Mouse (Mus musculus) forebrain, postnatal 0 days (tissue): ENCODE measurements around the gene Prim2. TPM values are rescaled to one million over a fixed set of nuclear protein-coding genes. Genes with fewer than 3 reads are reported as not detected.
A peak's percentile ranks its signal among the peaks of the same experiment; 100 is the strongest.

Experiments
- ATAC-seq: fragments of 200-750 bp; cut with Nextera tagmentation; 2 replicates; pipeline ENCODE4 v1.8.0; 2017; ENCODE audit warnings: mild to moderate bottlenecking, moderate library complexity
- DNase-seq: peaks from one replicate; pipeline ENCODE4 v3.0.0-alpha.2; 2015
- H3K27ac ChIP-seq: fragments of 300-500 bp; sonication (generic); 2 replicates; pipeline ENCODE4 v1.5.1; 2014; ENCODE audit warnings: low read depth, mild to moderate bottlenecking, antibody characterized with exemption, low read length, moderate library complexity, mixed read lengths
- H3K27me3 ChIP-seq: fragments of 300-500 bp; sonication (generic); 2 replicates; pipeline ENCODE4 v1.6.1; 2014; ENCODE audit warnings: mild to moderate bottlenecking, low read length, mixed read lengths; ENCODE audit not compliant: insufficient read depth
- H3K36me3 ChIP-seq: fragments of 300-500 bp; sonication (generic); 2 replicates; pipeline ENCODE4 v1.6.1; 2014; ENCODE audit warnings: mild to moderate bottlenecking, moderate library complexity; ENCODE audit not compliant: insufficient read depth
- H3K4me1 ChIP-seq: fragments of 300-500 bp; sonication (generic); 2 replicates; pipeline ENCODE4 v1.6.1; 2014; ENCODE audit warnings: antibody characterized with exemption; ENCODE audit not compliant: insufficient read depth
- H3K4me2 ChIP-seq: fragments of 300-500 bp; sonication (generic); 2 replicates; pipeline ENCODE4 v1.6.1; 2014; ENCODE audit warnings: low read depth, mild to moderate bottlenecking, moderate library complexity
- H3K4me3 ChIP-seq: fragments of 300-500 bp; sonication (generic); 2 replicates; pipeline ENCODE4 v1.5.1; 2014; ENCODE audit warnings: low read depth, low read length, mixed read lengths
- H3K9ac ChIP-seq: fragments of 300-500 bp; sonication (generic); 2 replicates; pipeline ENCODE4 v1.6.1; 2014; ENCODE audit warnings: mild to moderate bottlenecking
- H3K9me3 ChIP-seq: fragments of 300-500 bp; sonication (generic); 2 replicates; pipeline ENCODE4 v1.6.1; 2016; ENCODE audit warnings: low read length
- CTCF ChIP-seq: sonication (generic); IDR thresholded peaks from 2 replicates; pipeline ENCODE4 v1.5.1; 2016; ENCODE audit warnings: antibody characterized with exemption, control low read depth, low read depth
- WGBS: fragments of 180-500 bp; shearing (Covaris S2); extraction: QIAGEN DNeasy Blood & Tissue Kit; methylation state at CpG from one replicate; pipeline ENCODE4 v1.1.7; 2014; 5-methylcytosine and 5-hydroxymethylcytosine counted together
- polyA plus RNA-seq: library from polyadenylated mRNA; unstranded; fragments of >200 nt; fragmentation: Nextera tagmentation; extraction: Ambion mirVana; gene quantifications from 2 replicates; pipeline ENCODE4 v1.2.1, GENCODE M21; 2015
- total RNA-seq: library from RNA; depleted of rRNA; stranded (reverse); fragments of >200 nt; gene quantifications from 2 replicates; pipeline ENCODE4 v1.2.3, GENCODE M21; 2014

The Prim2 gene
- total and polyA plus RNA-seq, 2 experiments from 2014 or later, result 18.3 to 26.9 TPM

DNA sequence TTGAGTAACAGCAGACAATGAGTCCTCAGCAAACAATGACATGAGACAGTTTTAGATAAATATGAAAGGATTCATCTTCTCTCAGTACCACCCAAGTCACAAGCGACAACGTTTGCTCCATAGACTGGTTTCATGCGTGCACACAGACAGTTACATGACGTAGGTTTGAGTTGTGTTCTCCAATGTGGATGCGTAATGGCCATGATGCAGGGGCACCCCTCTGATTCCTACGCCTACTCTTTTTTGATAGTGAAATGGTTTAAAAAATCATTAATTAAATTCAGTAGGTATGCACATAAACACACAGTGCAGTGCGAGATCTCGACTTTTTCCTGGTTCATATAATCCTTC is 174.4 kb downstream of the Prim2 start:
- 52% methylated on average over 8 of the region's 8 CpGs for WGBS
- H3K4me2 ChIP-seq, result no peak overlapping the region
- H3K27me3 ChIP-seq, result no peaks in the 10 kb centered on the region
- H3K9me3 ChIP-seq, result no peaks in the 10 kb centered on the region
- no peak overlapping the region for H3K9ac ChIP-seq
- DNase-seq, result no peak
- peak; percentile 44 for ATAC-seq
- peaks cover 6% of the 10 kb centered on the region; the same call in 1 of the 2 replicates for H3K4me1 ChIP-seq
- no peak overlapping the region for H3K4me3 ChIP-seq
- H3K27ac ChIP-seq, result peak overlapping the region; percentile 17; the same call in 1 of the 2 replicates
- no peaks in the 10 kb centered on the region for H3K36me3 ChIP-seq
- no peak for TF ChIP-seq CTCF

- DNase-seq, result peak; percentile 51
- whole genome bisulfite sequencing, result 8% methylated on average over 2 of the region's 2 CpGs
These were observed 174.9 kb downstream of the Prim2 start for GRCm38 (mm10) chr1:33494524-33495202.

GRCm38 (mm10) chr1:33490220-33490619 is 179.4 kb downstream of the Prim2 start:
- H3K4me3 ChIP-seq, result no peak overlapping the region
- TF ChIP-seq CTCF, result no peak
- H3K4me2 ChIP-seq, result no peak overlapping the region
- H3K27me3 ChIP-seq, result no peaks in the 10 kb centered on the region
- DNase-seq (no peak), ATAC-seq (no peak)
- peaks cover 3% of the 10 kb centered on the region; the same call in 1 of the 2 replicates for H3K4me1 ChIP-seq
- no peaks in the 10 kb centered on the region for H3K36me3 ChIP-seq
- no peaks in the 10 kb centered on the region for H3K9me3 ChIP-seq
- no peak overlapping the region for H3K27ac ChIP-seq
- H3K9ac ChIP-seq, result no peak overlapping the region
- 62% methylated on average over 6 of the region's 6 CpGs for WGBS

More at GRCm38 (mm10) chr1:33494524-33495202, 174.9 kb downstream of the Prim2 start:
- H3K4me2 ChIP-seq, result no peak overlapping the region
- peak; percentile 88 for ATAC-seq
- H3K4me3 ChIP-seq, result no peak overlapping the region
- H3K36me3 ChIP-seq, result no peaks in the 10 kb centered on the region
- no peaks in the 10 kb centered on the region for H3K27me3 ChIP-seq
- H3K9ac ChIP-seq, result no peak overlapping the region
- peak overlapping the region; percentile 17; the same call in 1 of the 2 replicates for H3K27ac ChIP-seq
- TF ChIP-seq CTCF, result no peak
- peaks cover 6% of the 10 kb centered on the region; the same call in 1 of the 2 replicates for H3K4me1 ChIP-seq
- H3K9me3 ChIP-seq, result no peaks in the 10 kb centered on the region

DNA sequence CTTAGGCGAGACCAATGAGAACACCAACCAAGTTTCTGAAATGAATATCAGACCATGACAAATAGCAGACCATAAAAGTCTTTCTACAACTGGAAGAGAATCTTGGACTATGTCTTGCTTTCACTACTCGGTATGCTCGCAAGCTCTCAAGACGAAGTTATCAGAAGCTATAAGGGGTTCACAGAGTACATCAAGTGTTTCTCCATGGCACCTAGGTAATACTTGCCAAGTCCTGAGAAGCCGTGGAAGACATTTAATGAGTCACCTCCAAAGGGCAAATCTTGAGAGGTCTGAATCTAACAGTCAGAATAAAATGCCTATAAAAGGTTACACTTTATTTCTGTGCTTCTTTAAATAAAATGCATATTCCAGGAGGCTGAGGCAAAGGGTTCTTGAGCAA is 181.2 kb downstream of the Prim2 start:
- Histone ChIP-seq H3K4me3 (no peak overlapping the region), H3K4me1 (no peaks in the 10 kb centered on the region)

DNA sequence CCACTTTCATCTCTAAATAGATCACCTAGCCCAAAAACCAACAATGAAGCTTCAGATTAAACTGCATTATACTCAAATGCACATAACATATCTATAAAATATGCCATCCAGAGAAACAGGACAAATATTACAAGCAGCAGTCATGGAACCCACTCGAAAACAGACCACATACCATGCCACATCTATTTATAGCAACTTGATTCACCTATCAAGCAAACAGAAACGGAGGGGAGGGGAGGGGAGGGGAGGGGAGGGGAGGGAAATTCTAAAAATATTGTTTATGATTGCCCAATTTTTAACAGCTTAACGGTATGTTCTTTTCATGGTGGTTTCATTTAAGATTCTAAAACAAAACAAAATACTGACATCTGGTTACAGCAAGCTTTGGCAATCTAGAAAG is 185.8 kb downstream of the Prim2 start:
- 71% methylated on average over 3 of the region's 3 CpGs for WGBS
- Histone ChIP-seq H3K27me3 (no peaks in the 10 kb centered on the region), H3K4me2 (no peak overlapping the region), H3K9ac (no peak overlapping the region), H3K27ac (no peak overlapping the region), H3K9me3 (no peaks in the 10 kb centered on the region), H3K36me3 (no peaks in the 10 kb centered on the region), H3K4me3 (no peak overlapping the region), H3K4me1 (no peaks in the 10 kb centered on the region)
- DNase-seq (no peak), ATAC-seq (no peak)
- no peak for TF ChIP-seq CTCF

More for the DNA sequence above, 181.2 kb downstream of the Prim2 start:
- ATAC-seq (no peak), DNase-seq (no peak)
- no peak overlapping the region for H3K9ac ChIP-seq
- TF ChIP-seq CTCF, result no peak
- 97% methylated on average over 5 of the region's 5 CpGs for WGBS
- H3K27me3 ChIP-seq, result no peaks in the 10 kb centered on the region
- H3K36me3 ChIP-seq, result no peaks in the 10 kb centered on the region
- no peak overlapping the region for H3K27ac ChIP-seq
- no peaks in the 10 kb centered on the region for H3K9me3 ChIP-seq
- H3K4me2 ChIP-seq, result no peak overlapping the region

- no peak overlapping the region for H3K4me2 ChIP-seq
- no peaks in the 10 kb centered on the region for H3K4me1 ChIP-seq
- no peak for DNase-seq
- no peaks in the 10 kb centered on the region for H3K27me3 ChIP-seq
- no peak overlapping the region for H3K4me3 ChIP-seq
- no peaks in the 10 kb centered on the region for H3K36me3 ChIP-seq
- no peak overlapping the region for H3K9ac ChIP-seq
- H3K9me3 ChIP-seq, result no peaks in the 10 kb centered on the region
- no peak for ATAC-seq
- WGBS, result 69% methylated on average over 7 of the region's 7 CpGs
- no peak for TF ChIP-seq CTCF
- no peak overlapping the region for H3K27ac ChIP-seq
These were observed 189.2 kb downstream of the Prim2 start for GRCm38 (mm10) chr1:33480382-33480781.

DNA sequence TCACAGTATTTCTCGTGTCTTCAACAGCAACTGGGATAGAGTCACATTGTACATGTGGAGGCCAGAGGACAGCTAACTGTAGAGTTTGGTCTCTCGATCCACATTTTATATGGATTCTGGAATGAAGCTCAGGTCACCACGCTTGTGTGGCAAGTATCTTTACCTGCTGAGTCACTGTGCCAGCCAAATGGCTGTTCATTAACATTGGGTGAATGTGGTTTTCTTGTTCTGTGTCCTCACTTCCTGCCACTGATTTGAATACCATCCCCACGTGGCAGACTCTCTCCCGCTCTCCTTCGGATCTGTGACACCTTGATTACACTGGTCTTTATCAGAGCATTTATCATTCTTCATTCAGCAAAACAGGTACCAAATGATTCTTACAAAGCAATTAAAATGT is 198.5 kb downstream of the Prim2 start:
- no peaks in the 10 kb centered on the region for H3K9me3 ChIP-seq
- no peaks in the 10 kb centered on the region for H3K4me1 ChIP-seq
- no peak overlapping the region for H3K4me3 ChIP-seq
- DNase-seq (no peak), ATAC-seq (no peak)
- no peak overlapping the region for H3K4me2 ChIP-seq
- TF ChIP-seq CTCF, result no peak
- H3K9ac ChIP-seq, result no peak overlapping the region
- H3K36me3 ChIP-seq, result no peaks in the 10 kb centered on the region
- H3K27me3 ChIP-seq, result no peaks in the 10 kb centered on the region
- WGBS, result 90% methylated on average over 6 of the region's 6 CpGs
- H3K27ac ChIP-seq, result no peak overlapping the region
